Mouse (Mus musculus): Measurements from ENCODE around the gene Spns2.
"Not testable (repeated sequence)": the region's sequence is repeated elsewhere in the genome, so short reads cannot be mapped to it uniquely, and the experiment has no call there.

The Spns2 gene

DNA sequence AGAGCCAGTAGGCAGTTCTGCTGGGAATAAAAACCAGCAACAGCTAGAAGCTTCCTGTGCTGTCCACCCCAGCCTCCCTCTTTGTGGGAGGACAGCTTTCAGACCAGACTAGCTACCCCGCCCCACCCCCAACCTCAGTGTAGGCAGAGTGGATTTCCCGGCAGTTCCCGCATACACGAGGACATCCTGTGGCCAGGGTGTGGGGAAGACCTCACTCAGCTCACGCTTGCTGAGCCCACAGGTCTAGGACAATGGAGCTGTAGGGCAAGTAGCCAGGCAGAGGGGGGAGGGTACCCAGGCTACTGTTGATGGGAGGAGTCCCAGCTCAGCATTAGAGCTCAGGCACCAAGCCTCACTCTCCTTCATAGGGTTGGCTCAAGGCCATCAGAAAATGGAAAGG, 20.5 kb downstream of the Spns2 start:
- DNase-seq: peak; percentile 27 to 33

DNA sequence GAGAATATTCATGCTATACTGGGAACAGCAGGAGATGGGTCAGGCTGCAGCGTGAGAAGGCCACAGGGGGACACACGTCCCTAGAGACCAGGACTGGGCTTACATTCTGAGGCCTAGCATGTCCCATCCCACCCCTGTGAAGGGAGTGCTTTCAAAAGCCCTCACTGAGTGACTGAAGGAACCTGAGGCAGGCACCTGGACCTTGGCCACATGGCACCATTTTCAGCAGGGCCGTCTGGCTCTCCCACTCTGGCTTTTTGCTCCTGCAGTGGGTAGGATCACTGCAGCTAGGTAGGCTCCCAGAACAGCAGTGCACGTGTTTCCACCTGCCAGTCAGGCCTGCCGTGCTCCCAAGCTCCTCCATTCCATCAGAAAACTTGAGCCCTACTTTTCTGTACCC, 21.2 kb downstream of the Spns2 start:
- no peak for DNase-seq

DNA sequence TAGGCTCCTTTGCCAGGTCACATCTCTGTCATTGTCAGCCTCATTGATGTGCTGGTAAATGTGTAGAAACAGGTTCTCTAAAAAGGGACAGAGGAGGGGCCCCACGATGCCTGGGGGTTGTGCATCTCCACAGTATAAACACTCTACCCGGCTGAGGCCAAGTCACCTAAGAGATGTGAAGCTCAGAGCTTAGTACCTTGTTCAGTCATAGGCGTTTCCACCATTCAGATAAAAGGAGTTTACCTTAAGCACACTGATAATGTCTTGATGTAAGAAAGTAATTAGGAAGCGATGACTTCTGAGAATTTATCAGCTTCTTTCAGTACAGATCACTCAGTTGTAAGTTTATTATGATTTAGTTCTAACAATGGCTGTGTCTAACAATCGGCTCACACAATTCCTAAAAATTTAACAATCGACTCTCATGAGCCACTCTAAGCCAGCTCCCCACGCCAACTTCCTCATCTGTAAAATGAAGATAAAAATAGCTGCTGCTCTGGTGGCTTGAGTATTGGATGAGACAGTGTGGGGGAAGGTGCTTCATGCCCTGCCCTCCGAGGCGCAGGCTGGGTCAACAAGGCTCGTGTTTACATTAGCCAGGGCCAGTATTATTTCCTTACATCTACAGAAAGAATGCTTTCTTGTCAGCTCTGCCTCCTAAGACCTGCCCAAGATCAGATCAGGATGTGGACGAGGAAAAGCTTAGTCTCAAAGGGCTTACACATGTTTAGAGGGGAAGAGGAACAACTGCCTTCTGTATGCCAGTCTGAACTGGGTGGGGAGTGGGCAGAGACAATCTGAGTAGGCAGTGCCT, 22.8 kb downstream of the Spns2 start:
- DNase-seq: peak in 1 of 2 experiments; percentile 33

DNA sequence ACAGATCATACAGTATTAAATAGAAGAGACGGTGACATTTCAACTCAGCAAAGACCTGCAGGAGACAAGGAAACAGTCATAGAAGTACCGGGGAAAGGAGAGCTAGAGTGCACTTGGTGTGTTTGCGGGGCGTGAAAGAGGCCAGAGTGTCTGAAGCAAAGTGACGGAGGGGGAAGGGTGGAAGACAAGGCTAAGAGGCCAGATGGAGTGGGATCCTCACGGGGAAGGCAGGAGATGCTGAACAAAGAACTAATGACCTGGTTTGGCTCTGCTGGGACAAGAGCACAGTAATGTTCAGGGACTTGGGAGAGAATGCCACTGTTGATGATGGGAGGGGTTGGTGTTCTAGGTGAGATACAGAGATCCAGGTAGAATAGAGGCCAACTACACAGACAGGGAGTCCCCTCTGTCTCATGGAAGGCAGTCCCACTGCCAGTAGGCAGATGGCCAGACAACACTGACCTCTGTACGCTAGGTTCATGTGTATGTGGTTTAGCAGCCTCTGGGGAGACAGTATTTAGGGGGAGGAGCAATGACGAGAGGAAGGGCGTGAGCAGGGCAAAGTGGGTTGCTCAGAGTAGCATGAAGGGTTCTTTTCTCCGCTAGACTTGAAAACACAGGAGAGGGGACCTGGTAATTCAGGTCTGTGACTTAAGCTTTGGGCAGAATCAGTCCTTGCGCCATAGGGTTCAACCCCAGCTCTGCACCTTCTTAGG, 23.6 kb downstream of the Spns2 start:
- DNase-seq: peak; percentile 53 to 60

DNA sequence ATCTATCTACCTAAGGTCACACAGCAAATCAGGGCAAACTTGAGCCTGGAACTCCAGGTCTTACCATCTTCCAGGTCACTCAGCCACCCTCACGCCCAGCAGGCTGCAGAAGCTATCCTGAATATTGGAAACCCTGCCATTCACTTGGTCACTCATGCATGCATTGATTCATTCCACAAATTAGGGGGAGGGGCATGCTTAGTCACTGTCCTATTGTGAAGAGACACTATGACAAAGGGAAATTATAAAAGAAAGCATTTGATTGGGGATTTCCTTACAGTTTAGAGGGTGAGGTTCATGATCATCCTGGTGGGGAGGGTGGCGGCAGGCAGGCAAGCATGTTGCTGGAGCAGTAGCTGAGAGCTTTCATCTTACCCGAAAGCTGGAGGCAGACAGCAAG, 24.9 kb downstream of the Spns2 start:
- no peak for DNase-seq

DNA sequence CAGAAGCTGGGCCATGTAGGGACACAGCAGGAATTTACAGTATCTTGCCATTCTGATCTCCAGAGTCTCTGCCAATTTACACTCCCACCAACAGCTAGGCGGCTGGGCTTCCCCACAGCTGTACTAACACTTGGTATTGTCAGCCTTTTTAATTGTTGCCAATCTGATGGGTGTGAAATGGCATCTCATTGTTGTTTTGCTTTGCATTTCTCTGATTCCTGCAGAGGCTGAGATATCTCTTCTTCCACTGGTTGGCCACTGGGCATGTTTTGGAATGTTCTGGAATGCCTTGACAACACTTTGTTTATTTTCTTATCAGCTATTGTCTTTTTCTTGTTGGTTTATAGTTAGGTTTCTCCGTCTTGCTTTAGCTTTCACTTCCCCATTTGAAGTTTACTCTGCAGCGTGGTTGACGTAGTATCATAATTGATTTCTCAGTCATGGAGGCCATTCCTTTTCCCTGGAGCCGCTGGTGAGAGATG, 28.2 kb downstream of the Spns2 start:
- DNase-seq: peak in 1 of 2 experiments; percentile 33

DNA sequence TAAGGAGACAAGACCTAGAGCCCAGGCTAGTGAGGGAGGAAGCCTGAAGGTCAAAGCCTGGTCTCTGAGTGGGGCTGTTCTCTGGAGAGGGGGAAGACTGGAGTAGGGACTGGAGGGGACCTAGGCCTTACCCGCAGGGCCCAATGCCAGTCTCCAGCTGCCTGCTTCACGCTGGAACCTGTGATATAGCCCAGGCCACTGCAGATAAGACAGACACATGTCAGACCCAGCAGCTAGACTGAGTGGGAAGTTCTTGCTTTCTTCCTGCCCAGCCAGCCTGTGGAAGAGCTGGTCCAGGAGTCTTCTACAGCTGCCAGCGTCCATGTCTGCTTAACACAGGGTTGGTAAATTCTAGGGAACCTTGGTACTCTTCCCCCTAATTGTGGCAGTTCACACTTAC, 31.2 kb downstream of the Spns2 start:
- DNase-seq: no peak

DNA sequence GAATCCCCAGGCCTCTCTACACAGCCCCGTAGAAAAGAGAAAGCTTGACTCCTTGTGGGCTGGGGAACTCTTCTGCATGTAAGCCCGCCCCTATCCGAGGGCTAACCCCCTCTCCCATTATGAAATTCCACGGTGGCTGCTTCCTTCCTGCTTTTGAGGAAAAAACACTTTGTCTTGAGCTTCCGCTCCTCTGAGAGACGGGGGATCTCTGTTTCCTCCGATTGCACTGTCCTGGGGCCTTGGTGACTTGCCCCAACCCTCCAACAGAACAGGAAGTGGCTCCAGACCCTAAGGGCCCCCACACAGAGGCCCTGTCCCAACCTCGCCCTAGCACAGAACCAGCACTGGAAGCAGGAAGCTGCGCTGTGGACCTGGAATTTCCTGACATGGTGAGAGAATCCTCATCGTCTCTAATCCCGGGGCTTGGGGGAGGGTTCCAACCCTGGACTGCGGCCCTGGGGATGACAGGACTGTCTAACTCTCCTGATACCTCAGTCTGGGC, 31.7 kb downstream of the Spns2 start:
- DNase-seq: no peak

DNA sequence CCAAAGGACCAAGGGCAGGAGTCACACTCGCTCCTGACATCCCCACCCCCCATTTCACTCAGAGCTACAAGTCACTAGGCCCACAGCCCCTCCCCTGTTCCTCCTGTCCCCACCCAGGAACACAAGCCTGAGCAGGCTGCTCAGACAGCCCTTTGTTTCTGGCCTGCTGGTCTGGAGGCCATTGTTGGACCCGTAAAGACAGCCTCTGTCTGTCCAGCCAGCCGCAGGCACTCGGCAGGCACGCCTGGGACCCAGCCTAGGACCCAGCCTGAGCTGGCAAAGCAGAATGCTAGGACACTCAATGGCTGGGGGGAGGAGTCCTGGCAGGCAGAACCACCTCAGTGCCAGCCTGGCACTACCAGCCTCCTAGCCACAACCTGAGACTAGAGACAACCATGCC, 34.0 kb downstream of the Spns2 start:
- DNase-seq: no peak

DNA sequence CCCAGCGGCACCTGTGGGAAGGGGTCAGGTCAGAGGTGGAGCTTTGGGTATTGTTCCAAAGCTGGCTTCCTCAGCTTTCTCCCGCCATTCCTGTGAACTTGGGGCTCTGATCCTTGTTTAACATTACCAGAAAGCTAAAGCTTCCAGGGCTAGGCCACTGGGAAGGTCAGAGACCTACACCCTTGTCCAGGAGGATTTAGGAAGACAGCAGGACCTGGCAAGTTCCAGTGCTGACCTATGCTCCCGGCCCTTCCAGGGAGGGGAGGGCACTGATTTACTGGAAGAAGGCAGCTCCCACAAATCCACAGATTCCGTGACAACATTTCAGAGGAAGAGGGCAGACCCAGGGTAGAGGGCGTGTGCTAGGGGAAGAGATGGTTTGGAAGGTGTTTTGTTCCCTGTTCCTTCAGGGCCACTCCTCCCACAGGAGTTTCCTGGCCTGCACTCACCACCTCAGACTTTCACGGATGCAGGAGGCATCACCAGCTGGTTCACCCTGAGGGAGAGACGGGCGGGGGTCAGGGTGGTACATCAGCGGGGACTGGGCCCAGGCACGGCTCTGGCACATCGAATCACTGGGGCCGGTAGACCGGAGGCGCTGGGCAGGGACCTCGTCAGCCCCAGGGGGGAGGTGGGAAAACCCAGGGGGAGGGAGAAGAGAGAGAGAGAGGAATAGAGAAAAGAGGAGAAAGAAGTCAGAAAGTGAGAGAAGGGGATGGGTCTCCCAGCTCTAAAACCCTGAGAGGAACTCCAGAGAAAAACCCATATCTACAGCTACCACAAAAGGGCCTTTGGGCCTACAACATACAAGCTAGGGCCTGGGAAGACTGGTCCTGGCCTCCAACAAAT, 36.4 kb downstream of the Spns2 start:
- no peak for DNase-seq

DNA sequence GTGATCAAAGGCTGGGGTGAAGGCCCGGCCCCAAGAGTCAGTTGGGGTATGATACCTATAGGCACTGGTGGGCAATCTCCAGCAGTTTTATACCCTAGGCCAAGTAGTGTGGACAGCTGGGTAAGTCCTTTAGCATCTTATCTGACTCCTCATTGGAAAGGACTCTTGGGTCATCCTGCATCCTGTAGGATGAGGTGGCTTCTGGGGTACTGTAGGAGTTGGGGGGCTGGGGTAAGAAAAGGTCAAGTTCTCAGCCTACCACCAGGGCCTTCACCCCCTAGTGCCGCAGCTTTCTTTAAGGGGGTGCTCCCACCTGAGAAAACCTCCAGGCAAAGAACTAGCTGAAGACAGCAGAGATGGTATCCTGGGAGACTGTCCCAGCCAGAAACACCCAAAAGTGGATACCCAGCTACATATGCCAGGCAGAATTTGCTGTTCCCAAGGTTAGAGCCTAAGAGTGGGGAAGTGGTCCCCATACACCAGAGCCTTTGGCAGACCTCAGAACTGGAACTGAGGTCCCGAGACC, 37.5 kb downstream of the Spns2 start:
- DNase-seq: no peak

DNA sequence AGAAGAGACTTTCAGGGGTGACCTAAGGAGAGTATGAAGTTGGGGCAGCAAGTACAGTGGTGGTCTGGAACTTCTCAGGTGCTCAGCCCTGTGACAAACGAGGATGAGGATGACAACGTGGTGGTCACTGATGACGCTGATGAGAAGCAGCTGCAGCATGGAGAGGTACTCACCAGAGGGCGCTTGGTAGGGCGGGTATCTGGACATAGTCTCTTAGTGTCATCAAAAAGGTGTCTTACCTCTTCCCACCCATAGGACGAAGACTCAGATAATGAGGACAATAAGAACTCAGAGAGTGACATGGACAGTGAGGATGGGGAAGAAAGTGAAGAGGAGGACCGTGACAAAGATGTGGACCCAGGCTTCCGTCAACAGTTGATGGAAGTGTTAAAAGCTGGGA, 42.2 kb downstream of the Spns2 start:
- DNase-seq: no peak

DNA sequence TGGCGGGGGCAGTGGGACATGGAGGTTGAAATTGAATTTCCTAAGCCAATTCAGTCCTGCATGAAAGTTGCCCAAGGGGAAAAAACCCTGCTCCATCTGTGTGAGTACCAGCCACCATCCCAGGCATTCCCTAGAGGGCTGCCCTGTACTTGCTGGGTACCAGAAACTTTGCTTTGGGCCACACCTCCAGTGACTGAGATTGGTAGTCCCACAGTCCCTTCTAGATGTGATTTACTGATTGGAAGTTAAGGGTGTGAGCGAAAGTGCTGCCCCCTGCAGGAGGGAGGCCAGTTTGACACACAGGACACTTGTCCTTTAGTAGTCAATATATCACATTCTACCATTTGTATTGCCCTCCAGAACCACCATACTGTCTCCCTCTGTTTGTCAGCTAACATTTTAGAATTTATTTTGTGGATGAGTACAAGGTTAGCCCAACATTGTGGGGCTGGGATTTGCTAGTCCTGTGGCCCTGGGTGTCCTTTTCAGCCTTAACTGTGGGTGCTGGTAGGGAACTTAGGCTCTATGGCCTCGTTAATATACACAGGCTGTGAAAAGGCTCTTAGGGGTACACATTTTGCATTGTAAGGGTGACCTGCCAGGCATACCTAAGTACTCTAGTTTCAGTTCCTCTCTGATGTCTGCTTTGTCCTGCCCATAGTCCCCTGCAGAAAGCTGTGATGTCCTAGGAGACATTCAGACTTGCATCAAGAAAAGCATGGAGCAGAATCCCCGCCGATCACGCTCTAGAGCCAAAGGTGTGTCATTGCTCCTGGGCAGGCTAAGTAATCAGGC, 43.2 kb downstream of the Spns2 start:
- DNase-seq: peak; percentile 58 to 74

DNA sequence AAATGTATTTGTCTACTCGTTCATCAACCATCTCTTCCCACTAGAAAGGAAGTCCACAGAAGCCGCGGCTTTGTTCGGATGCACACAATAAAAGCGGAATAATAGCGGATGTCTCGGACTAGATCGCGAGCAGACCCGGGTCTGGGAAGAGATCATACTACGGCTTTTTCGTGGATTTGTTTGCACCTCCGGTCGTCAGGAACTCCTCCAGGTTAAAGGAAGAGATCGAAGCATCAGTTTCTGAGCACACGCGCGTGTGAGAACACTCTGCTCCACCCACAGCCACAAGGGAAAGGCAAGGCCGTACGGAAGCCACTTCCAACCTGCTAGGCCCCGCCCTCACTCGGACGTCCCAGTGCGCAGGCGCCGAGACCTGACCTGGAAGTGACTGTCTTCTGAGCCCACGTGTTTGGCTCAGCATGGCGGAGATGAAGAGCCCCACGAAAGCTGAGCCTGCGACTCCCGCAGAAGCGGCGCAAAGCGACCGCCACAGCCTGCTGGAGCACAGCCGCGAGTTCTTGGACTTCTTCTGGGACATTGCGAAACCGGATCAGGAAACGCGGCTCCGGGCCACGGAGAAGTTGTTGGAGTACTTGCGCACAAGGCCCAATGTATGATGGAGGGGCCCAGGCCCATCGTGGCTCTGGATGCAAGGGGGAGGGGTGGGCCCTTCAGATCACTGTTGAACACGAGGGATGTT, 48.6 kb downstream of the Spns2 start, which contains the start of gene Mybbp1a:
Gene Mybbp1a, plus strand, starts transcription at position 391 of the 700 bp plus-strand sequence.
- DNase-seq: peak; percentile 98 to 99

DNA sequence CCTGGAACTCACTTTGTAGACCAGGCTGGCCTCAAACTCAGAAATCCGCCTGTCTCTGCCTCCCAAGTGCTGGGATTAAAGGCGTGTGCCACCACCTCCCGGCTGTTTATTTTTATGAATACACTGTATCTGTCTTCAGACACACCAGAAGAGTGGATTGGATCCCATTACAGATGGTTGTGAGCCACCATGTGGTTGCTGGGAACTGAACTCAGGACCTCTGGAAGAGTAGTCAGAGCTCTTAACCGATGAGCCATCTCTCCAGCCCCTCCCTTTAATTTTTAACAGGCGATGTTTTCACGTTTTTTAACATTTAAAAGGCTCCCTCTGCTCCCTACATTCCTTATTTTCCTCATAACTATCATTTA, 49.1 kb downstream of the Spns2 start:
- DNase-seq: not testable (repeated sequence)

DNA sequence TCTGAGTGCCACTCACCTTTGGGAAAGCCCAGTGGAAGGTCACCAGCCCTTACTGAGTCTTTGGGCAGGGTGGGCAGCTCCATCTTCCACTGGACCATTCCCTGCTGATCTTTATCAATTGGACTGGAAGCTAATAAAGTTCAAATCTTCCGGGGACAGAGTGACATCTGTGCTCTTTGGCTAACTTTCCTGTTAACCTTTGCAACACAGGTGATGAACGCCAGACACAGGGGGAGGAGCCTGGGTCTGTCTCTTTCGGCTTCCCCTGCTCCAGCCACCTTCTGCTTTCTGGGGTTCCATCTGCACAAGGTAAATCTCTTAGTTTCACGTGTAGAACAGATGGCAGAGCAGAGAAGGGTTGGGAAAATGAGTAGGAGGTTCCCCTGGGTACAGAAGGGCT, 51.3 kb downstream of the Spns2 start:
- DNase-seq: no peak

DNA sequence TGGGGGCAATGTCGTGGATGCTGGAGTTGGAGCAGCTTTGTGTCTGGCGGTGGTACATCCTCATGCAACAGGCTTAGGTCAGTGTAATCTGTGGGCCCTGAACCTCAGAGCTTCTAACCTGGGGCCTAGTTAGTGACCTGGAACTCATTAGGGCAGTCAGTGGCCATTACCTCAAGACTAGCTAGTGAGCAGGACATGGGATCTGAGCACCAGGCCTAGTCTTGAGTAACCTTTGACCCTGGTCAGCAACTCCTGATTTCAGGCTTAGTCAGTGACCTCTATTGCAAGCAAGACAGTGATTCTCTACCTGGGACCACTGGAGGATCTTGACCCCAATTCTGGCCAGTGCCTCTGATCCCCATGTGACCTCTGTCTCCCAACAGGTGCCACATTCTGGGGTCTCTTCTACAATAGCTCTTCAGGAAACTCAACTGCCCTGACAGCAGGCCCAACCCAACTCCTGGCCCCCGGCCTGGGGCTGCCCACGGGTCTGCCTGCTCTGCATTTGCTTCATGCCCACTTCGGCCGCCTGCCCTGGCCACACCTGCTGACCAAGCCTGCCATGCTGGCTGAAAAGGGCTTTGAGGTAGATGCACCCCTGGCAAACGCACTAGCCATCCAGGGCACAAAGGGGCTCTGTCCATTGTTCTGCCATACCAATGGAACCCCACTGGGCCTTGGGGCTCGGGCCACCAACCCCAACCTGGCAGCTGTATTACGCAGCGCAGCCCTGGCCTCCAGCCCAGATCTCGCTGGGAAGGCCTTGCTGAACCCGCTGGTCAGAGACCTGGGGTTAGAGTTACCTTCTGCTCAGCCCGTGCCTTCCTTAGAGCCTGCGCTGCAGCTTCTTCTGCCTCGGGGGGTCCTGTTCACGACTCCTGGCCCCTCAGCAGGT, 52.7 kb downstream of the Spns2 start:
- DNase-seq: no peak

DNA sequence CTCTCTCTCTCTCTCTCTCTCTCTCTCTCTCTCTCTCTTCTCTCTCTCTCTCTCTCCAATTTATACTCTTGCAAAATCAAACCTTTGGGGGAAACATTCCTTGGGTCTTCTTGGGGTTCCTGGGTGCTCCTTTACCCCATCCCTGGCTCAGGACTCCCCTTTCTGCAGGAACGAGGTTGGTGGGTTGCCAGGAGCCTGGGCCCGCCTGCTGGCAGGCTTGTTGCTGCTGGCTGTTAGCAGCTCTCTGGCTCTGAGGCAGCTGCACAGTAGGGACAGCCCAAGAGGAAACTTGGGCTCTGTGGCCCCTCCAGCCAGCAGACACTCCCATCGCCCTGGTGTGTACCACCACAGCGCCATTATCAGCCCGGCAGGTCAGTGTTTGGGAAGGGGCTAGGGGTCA, 53.4 kb downstream of the Spns2 start:
- no peak for DNase-seq

DNA sequence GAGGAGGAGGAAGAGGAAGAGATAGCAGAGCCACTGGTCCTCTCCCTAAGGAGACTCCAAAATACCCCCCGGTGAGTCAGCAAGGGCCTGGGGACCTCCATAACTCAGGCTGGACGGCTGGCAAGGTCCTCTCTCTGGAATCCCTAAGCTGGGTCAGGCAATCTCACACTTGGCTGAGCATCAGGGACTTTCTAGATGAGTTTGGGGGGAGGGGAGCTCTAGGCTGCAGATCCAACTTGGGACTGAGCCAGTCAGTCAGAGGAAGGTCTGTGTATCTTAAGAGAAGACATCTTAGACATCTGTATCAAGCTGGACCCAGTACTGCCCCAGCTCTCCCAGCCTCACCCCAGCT, 54.0 kb downstream of the Spns2 start:
- no peak for DNase-seq

All from spleen, adult 18-20 months (tissue).